Mouse (Mus musculus): ENCODE measurements at regions not wholly inside any gene's neighbourhood (a gene's known extent, or its start where the extent isn't known, plus 50 kb on each side); places are given as distances from the start of the nearest gene placed in this dataset.

DNA sequence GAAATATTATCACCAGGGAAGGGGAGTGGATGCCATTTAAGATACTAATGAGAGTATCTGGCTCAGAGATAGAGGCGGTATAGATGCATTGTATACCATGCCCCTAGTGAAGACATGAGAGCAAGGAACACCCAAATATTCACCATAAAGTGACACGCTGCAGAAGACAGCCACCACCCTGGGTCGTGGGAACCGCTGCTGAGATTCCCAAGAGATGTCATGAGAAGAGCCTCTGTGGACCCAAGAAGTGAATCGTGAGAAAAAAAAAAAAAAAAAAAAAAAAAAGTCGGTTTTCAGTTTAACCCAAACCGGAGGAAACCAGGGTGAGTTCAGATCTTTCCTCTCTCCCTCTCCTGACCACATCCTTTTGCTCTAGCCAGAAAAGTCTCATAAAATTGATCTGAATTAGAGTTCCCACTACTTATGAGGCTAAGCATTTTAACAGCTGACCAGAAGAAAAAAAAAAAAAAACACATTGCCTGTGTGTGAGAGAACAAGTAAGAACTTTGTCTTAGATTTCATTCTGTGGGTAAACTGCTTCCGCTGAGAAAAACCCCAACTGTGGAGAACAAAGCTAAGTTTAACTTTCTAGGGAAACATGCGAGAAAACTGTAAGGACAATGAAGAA is 322.0 kb downstream of the Rapgef2 start:
- TF ChIP-seq CTCF (IDR thresholded peaks at IDR 0.05; ENCODE audit: low read depth) (no peak), EP300 (IDR thresholded peaks at IDR 0.05; ENCODE audit: low read depth) (no peak)
